Mouse (Mus musculus) left cerebral cortex, postnatal 4 days (tissue): ENCODE data around the gene Eif6. TPM values are rescaled to one million over a fixed set of nuclear protein-coding genes. Genes with fewer than 3 reads are reported as not detected.

Experiments used
- DNase-seq: peaks from one replicate; pipeline ENCODE4 v3.0.0-alpha.2; 2022
- intact Hi-C: fragments of 180-260 bp; cut with DNase I; formaldehyde crosslinking; loops from one replicate; pipeline ENCODE4 v1.15.1; 2025
- total RNA-seq, 2 experiments: library from RNA; stranded (reverse); gene quantifications; 2 replicates each; pipeline ENCODE4 v1.2.3; 2021

Gene Eif6
- total RNA-seq, 2 experiments from 2014 or later, result 94.6 to 98.0 TPM

GRCm38 (mm10) chr2:155825904-155826629, 658 bp downstream of the Eif6 start:
- intact Hi-C loops, result no loop called here
- no peak for DNase-seq

DNA sequence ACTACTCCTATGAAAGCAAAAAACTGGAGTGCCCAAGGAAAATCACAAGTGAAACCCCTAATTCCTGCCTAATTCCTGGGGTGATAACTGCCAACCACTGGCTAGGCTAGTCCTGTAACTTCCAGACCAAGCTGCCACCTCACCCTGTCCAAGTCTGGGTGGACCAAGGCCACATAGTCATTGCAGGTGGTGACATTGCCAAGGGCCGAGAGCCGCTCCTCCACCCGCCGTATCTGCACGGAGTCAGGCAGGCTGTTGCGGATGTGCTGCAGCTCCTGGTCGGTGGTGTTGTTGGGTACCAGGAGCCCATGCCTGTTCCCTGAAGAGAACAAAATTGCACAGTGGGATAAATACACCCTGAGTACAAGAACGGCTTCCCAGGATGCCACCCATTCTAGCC, 3.0 kb downstream of the Eif6 start:
- no peak for DNase-seq
- intact Hi-C loops, result no loop called here

GRCm38 (mm10) chr2:155820779-155821178, 5.9 kb downstream of the Eif6 start:
- no peak for DNase-seq
- intact Hi-C loops, result no loop called here

DNA sequence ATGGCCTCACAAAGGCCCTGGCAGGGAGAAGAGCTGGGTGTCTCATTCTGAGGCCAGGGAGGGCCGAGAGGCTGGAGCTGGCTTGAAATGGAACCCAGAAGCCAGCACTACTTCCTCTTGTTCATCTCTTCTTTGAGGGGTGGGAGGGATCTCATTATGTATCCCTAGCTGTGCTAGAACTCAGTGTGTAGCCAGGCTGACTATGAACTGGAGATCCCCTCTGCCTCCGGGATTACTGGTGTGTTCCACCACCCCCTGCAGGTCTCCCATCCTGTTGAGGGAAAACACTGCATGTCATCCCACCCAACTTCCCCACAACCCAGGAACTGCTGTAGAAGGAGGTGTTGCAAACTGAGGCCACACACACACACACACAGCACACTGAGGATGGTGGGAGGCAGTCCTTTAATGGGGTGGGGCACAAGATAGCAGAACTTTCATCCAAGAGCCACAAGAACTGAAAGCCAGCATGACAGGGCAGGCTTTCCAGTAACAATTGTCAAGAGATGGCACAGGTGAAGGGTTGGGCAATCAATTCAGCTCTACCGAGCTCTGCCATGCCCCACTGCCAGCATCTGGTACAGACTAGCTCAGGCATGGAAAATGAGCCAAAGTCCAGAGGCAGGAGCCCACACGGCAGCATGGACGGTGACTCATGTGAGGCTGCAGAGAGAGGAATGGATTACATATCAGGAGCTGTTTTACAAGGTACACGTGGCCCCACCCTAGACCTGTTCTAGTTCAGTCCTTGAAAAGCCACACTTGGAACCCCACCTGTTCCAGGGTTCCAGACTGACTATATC, 7.1 kb downstream of the Eif6 start:
- DNase-seq, result peak; percentile 32
- intact Hi-C loops, result no loop called here

DNA sequence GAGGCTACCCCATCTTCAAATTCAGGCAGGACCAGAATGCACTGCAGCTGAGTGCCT, 7.5 kb downstream of the Eif6 start, which contains the start of gene BC029722:
Gene BC029722, minus strand, starts transcription at position 35 of the 57 bp plus-strand sequence.
- DNase-seq, result no peak
- intact Hi-C loops, result no loop called here

DNA sequence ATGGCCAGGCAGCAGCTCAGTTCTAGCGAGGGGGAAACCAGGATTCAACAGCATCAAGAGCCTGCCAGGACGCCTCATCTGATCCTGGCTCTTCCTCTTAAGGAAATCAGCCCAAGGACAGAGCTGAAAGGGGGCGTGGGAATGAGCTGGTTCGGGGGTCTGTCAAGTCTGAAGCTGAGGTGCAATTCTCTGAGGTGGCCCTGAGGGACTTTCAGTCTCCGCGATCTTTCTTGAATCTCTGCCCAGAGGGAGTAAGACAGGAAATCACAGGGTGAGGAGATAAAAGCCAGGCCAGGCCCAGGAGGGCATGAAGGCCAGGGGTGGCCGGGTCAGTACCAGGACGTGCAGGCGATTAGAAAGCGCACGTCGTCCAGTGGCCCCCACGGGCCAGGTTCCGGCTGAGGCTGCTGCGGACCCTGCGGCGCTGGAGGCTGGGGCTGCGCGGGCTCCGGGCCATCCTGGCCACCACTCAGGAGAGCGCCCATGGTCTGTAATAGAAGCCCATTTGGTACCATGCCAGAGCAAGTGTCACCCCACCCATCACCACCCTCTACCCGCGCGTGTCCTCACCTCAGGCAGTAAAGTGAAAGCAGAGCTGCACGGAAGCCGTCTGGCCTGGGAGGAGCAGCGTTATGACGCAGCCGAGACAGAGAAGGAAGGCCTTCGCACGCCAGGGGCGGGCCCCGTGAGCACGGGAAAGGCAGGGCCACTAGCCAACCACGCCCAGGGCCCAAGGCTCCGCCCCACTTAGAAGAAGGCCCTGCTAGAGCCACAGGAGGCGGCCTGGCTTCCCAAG, 7.9 kb downstream of the Eif6 start:
- intact Hi-C loops, result no loop called here
- DNase-seq, result peak; percentile 93

DNA sequence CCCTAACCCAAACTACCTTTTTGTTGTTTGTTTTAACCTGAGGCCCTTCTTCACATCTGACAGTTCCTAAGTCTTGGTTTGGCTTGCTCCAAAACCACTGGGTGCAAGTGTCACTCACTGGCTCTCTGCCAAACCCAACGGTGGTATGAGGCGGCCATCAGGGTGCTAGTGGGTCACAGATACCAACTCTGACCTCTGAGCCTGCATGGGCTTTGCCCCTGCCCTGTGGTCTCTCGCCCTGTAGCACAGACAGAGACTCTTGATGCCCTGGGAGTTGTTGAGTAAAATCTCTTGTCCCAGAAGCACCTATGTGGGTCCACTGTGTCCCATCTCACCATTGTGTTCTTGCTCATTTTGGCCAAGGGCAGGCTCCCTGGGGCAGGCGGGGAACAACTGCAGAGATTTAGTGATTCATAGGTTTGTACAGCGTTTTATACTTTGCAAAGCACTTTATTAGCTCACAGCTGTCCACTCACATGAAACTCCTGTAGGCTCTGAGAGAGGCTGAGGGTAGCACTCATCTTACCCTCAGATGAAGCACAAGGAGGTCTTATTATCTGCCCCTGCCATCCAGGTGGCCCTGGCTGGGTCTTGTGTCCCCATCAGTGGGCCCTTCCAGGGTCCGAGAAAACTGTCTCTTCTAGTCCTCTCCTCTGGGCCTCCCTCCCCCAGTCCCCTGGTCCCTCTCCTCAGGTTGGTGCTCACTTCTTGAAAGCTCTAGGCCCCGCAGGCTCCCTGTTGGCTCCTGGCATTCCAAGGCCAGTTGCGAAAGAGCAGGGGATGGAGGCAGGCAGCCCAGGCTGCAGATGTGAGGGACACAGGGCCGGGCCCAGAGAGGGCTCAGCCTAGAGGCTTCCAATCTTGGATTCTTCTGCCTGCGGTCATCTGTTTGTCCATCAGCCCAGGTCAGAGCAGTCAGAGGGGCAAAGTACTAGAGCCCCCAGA, 9.2 kb downstream of the Eif6 start:
- intact Hi-C loops, result no loop called here

GRCm38 (mm10) chr2:155816179-155816578, 10.5 kb downstream of the Eif6 start:
- intact Hi-C loops, result no loop called here
- DNase-seq, result peak; percentile 43

More for the DNA sequence above, 9.2 kb downstream of the Eif6 start:
- no peak for DNase-seq

- no peak for DNase-seq
- intact Hi-C loops, result no loop called here
These were observed 11.9 kb downstream of the Eif6 start for GRCm38 (mm10) chr2:155814829-155815228.

- intact Hi-C loops, result no loop called here
- no peak for DNase-seq
These were observed 14.1 kb downstream of the Eif6 start for GRCm38 (mm10) chr2:155812637-155813036.

GRCm38 (mm10) chr2:155811821-155812396, 14.8 kb downstream of the Eif6 start:
- intact Hi-C loops, result no loop called here
- DNase-seq, result peak; percentile 88

DNA sequence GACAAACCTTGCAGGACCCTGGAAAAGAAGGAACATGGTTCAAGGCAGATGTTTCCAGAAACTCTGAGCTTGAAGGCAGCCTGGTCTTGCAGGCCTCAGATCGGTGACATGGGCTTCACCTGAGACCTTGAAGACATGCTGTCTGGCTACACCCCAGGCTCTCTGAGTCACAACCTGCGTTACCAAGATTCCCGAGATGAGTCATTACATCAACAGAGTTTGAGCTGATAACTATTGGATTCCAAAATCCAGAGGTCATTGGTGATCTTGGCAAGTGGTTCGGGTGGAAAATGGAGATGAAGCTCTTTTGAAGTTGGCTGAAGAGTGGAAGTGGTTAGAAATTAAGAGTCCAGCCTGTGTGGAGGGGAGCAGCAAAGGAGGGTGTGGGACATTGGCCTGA, 17.1 kb downstream of the Eif6 start:
- intact Hi-C loops, result no loop called here
- DNase-seq, result no peak

DNA sequence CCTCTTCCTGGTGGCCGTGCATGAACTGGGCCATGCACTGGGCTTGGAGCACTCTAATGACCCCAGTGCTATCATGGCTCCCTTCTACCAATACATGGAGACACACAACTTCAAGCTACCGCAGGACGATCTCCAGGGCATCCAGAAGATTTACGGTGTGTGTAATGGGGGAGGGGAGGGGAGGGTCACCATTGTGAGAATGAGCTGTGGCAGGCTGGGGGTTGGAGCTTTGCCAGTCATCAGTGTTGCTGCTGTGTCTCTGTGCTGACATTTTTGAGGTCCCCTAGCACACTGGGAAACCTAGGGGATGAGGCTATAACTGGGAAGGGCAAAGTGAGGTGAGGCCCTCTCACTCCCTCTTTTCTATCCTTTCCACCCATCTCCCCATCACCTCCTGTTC, 19.3 kb downstream of the Eif6 start:
- intact Hi-C loops, result no loop called here
- DNase-seq, result no peak

DNA sequence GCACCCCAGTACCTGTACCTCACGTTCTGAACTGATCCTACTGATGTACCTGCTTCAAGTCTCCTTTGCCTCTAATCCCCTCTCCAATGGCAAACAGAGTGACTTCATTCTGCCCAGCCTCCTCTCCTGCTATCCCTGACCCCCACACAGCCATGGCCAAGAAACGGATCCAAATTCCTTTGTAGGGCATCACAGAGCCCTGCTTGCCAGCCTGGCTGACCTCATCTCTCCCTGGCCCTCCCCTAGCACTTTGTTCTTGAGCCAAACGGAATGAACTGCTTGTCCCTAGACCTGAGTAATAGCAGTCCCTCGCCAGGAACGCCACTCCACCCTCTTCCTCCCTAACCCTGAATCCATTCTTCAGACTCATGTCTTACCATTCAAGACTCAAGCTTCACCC, 20.2 kb downstream of the Eif6 start:
- DNase-seq, result no peak
- intact Hi-C loops, result no loop called here

GRCm38 (mm10) chr2:155805925-155806255, 20.8 kb downstream of the Eif6 start:
- DNase-seq, result no peak
- intact Hi-C loops, result no loop called here

DNA sequence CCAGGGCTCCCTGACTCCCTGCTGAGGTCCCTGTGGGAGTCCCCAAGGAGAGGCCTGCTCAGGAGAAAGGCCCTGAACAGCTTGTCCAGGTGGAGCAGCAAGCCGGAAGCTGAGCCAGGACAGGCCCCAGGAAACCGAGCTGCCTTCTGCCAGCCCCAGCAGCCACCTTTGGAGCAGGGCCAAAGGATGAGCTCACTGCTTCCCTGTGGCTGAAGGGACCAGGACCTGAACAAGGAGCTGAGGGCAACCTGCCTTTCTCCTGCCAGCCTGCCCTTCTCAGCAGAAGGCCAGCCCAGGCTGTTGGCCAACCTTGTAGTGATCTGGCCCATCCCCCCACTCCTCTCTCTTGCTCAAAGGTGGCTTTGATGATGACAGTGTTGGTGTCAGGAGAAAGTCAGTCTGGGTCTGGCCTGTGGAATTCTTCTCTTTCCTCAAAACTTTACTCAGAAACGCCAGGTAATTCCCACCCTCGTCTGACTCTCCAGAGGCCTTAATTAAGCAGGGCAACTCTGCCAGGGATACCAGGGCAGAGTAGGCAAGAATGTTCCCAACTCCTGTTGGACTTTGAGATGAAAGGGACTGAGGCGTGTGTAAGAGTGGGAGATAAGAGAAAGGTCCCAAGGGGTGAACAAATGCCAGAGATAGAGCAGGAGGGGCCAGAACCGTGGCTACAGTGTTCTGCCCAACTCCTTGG, 21.3 kb downstream of the Eif6 start:
- DNase-seq, result peak; percentile 94
- intact Hi-C loops, result no loop called here

- intact Hi-C loops, result no loop called here
- DNase-seq, result no peak
These were observed 22.7 kb downstream of the Eif6 start for GRCm38 (mm10) chr2:155804053-155804452.

- intact Hi-C loops, result no loop called here
- DNase-seq, result no peak
These were observed 24.0 kb downstream of the Eif6 start for GRCm38 (mm10) chr2:155802761-155803160.

DNA sequence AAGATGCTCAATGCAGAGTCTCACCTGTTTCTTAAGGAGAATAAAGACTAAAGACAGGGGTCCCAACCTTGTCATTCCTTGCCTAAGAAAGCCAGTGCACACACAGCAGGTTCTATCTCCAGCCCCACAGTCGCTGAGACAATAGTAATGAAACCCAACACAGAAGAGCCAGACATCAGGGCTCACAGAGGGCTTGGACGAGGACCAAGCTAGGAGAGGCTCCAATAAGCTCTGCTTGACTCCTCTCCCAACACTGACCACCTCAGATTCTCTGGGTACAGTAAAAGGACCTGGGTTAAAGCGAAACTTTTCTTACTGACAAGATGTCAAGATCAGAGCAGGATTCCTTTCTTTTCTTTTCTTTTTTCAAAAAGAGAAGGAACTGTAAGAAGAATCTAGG, 28.1 kb downstream of the Eif6 start:
- intact Hi-C loops, result no loop called here
- DNase-seq, result no peak
